Mouse (Mus musculus): ENCODE results near the gene Clec2i.
"Not testable (repeated sequence)": the region's sequence is repeated elsewhere in the genome, so short reads cannot be mapped to it uniquely, and the experiment has no call there.

Gene Clec2i

DNA sequence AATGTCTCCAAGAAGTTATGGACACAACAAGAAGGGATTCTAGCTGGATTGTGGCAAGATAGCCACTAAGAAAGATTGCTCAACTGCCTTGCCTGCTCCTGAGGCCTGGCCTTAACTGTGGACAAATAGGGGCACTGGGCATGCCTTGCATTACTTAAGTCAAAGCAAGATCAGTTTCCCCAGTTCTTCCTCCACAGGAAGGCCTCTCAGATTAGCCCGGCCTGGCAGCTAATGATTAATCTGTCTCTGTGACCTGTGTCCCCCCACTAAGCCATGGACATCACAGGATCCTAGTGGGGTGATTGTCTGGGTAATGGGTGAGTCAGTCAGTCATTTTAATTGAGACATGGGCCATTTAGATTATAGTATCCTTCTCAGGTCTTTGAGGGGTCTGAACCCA, 31.9 kb upstream of the Clec2i start:
- no peak for DNase-seq

DNA sequence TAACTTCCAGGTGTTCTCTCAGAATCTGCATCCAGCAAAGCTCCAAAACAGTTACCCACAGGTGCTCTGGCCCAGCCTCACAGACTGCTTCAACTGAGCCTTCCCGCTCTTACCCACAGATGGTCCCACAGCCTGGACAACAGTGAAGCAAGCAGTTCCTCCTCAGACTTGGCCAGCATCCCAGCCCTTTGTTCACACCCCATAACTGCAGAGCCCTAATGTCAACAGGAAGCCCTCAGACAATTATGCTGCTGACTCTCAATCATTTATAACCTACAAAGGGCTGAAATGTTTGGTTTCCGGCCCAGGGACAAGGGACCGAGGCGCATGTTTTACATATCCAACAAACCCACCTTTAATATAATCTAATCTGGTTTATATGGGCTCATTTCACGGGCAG, 31.1 kb upstream of the Clec2i start:
- peak; percentile 67 to 85 for DNase-seq

DNA sequence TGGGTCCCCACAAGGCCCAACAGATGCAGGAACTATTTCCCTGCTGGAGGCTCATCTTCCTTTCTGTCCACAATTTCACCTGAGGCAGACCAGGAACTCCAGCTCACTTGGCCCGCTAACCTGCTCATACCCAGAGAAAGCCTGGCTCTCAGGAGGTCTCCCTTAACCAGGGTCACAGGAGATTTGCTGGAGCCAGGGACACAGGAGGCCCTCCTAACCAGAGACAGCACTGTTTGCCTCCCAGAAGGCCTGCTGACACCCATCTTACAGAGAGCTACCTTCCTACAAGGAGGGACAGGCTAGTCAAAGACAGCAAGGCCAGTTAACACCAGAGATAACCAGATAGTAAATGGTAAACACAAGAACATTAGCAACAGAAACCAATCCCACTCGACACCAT, 29.4 kb upstream of the Clec2i start:
- no peak for DNase-seq

DNA sequence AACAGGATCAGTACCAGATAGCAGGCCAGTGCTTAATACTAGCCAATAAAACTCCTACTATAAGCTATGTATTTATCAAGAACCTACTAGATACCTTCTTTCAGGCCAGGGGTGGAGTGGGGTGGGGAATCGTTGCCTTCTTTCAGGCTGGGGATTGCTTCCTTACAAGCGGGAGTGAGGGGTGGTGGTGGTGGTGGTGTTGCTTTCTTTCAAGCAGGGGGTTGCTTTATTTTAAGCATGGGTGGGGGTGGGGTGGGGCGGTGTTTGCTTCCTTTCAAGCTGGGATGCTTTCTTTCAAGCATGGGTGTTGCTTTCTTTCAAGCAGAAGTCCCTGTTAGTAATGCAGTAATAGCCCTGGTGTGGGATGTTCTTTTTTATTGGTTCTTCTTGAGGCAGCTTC, 18.5 kb upstream of the Clec2i start:
- no peak for DNase-seq

DNA sequence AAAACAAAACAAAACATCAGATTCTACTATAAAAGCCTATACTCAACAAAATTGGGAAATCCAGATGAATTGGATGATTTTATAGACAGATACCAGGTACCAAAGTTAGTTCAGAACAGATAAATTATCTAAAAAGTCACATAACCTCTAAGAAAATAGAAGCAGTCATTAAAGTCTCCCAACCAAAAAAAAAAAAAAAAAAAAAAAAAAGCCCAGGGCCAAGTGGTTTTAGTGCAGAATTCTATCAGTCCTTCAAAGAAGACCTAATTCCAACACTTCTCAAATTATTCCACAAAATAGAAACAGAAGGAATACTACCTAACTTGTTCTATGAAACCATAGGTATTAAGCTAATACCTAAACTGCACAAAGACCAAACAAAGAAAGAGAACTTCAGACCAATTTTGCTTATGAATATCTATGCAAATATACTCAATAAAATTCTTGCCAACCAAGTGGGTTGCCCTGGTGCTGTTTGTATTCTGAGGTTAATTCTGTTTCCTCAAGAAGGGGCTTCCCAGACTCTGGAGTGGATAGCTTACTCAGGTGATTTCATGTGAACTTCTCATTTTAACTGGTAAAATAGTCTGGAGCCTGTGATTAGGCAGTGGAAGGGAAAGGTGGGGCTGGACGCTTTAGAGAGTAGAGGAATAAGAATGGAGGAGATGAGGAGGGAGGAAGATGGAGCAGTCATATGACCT, 15.3 kb upstream of the Clec2i start:
- no peak for DNase-seq

DNA sequence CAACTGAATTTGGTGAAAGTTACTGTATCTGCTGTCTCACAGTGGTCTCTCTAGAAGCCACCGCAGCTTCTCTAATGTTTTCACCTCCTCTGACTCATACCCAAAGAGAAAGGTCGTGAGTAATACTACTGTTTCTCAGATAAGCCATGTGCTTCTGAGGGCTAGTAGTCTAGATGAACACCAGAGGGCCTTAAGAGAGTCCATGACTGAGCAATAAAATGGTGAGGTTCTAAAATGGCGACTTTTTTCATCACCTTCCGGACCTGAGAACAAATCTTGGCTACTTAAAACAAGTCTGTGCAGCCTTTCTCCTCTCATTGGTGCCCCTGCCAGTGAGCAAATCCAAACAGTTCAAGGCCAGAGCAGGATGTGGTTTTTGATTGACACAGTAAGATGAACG, 1.4 kb downstream of the Clec2i start:
- DNase-seq: no peak

DNA sequence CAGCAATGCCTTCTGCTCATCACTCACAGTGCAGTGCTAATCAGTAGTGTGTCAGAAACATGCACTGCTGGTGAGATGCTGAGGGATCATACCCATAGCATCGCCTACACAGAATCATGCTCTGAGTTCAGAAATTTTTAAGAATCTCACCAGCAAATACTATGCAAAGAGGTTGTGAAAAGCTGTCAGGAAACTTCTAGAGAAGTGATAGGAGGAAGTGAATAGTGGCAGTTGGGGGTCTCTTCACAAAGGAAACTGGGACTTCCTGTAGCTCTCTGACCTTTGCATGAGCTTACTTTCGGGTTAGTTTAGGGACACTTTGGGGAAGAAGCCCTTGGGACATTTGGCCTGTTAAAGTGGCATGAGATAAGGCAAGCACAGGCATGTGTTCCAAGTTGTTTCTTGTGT, 3.6 kb downstream of the Clec2i start, which contains the start of gene BC035044:
TSS of gene BC035044 (minus strand) at position 179 of the 408 bp plus-strand sequence.
- no peak for DNase-seq

DNA sequence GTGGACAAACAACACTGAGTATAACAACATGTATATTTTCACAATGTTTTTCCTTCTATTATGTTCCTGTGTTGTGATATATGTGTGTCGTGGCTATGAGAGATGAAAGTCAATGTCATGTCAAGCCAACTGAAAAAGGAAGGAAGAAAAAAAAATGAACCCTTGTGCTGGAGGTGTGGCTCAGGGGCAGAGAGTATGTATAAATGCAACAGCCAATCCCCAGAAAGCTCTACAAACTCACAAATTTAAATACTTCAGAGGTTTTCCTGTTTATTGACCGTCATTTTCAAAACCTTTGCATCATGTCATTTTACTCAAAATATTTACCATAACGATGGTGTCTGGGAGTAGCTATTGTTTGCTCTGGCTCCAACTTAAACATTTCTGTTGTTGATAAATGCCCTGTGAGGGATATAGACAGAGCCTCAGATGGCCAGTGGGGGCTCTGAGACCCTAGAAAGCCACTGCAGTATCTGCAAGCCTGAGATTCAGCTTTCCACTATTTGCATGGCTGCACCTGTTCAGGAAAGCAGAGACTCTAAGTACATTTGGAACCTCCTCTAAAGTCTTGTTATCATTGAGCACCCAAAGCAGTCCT, 8.1 kb downstream of the Clec2i start:
- DNase-seq: no peak

DNA sequence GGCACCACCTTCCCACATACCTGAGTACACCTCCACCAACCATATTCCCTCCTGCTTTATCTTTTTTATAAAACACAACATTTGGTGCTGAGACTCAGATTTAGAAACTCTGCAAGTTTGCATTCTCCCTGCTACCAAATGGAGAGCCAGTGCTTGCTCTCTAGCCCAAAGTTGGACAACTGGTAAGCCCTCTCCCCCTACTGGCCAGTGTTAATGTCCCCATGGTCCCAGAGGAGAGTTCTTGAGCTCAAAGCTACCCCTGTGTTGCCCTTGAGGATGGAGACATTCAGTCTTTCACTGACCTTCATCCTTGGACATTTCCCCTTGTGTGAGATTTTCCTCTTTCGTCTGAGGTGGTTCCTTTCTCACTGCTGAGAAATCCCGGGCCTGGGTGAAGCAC, 12.7 kb downstream of the Clec2i start:
- no peak for DNase-seq

DNA sequence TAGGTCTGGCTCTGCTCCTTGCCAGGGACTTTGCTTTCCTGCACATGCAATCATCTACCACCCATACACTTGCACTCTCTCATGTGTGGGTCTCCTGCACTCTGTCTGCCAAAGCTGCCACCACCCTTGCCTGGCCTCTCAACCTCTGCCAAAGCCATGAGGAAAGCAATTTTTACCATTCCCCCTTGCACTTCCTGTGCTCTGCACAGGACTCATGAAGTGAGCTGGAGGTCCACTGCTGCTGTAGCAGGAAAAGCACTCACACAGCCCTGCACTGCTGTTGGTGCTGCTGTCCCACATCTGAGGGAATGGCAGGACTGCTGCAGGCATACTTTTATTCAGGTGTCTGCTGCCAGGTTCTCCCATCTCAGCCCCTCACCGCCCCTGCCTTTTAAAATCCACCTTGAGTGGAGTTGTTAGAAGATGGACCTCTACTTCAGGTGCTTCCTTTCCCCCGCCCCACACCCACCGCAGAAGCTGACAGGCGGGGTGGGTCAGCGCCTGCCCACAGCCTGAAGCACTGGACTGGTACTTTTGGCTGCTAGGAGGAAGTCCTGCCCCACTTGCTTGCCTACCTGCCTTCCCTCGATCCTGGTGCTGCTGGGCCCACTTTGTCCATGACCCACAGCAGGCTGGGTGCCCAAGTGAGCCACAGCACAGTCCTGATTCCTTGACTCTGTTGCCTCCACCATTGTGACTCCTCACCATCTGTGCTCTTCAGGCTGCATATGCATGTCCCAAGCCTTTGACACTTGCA, 13.6 kb downstream of the Clec2i start:
- not testable (repeated sequence) for DNase-seq

DNA sequence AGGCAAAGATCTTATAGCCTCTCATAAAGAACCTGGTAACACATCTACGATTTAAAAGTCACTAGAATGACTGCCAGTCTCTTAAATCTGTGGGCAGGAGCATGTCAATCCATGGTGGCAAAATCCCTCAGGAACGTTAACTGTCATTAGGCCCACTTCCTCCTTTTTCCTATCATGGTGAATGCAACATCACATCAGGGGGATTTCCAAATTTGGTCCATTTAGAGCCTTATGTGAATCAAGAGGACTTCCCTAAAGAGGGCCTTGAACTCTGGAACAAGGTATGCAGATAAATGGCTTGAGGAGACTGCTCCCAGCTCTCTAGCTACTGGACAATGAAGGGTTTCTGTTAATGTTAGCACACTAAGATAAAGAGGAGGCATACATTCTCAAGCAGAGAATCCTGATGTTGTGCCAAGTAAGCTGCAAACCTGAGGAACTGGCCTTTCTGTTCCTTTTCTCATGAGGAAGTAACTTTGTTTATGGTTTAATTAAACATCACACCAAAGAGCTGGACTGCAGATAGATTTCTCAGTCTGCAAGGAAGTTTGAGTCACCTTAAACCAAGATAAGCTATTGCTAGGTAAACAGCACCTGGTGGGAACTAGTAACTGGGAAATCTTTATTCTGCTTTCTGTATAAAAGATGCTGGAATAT, 26.3 kb downstream of the Clec2i start:
- DNase-seq: no peak

DNA sequence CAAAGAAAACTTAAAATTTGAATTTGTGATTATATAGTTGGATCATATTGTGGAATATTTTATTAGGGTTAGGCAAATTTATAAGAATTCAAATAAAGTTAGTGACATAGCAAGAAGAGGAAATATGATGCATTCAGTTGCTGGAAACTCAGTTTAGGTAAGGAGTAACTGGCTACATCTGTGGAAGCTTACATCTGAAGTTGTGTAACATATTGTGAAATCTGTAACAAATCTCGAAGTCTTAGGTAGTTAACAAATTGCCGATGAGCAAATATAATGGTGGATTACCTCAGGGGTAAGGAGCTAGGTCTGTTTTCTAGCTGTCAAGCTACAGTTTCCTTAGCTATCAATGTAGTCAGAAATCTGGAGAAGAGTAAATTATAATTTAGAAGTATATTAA, 29.9 kb downstream of the Clec2i start:
- DNase-seq: no peak

DNA sequence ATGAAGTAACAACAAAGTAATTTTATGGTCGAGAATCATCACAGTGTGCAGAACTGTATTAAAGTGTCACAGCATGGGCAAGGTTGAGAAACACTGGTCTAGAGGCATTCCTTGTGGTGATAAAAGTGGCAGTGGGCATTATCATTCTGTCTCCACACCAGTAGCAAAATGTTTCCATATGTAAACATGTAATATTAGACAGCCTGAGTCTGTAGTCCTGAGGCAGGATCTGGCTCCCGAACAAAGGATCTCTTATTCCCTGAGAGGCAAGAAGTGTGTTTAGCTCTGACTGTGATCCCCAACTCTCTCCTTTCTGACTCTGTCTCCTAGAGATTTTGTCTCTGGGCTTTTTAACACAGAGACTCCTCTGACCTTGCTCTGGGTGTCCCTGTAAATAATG, 45.7 kb downstream of the Clec2i start:
- no peak for DNase-seq

DNA sequence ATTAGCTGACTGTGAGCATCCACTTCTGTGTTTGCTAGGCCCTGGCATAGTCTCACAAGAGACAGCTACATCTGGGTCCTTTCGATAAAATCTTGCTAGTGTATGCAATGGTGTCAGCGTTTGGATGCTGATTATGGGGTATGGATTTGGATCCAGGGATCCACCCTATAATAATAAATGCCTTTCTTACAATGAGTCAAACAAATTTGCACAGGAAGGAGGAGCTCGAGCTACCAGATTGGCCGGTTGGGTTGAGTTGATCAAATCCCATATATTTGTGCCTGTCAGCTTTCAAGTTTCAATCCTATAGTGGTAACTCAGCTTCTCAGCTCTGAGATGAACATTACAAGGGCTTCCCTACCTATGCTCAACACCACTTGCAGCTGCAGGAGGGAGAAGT, 46.7 kb downstream of the Clec2i start, which contains the start of gene Clec2g:
TSS of gene Clec2g (plus strand) at position 301 of the 400 bp plus-strand sequence.
- not testable (repeated sequence) for DNase-seq

DNA sequence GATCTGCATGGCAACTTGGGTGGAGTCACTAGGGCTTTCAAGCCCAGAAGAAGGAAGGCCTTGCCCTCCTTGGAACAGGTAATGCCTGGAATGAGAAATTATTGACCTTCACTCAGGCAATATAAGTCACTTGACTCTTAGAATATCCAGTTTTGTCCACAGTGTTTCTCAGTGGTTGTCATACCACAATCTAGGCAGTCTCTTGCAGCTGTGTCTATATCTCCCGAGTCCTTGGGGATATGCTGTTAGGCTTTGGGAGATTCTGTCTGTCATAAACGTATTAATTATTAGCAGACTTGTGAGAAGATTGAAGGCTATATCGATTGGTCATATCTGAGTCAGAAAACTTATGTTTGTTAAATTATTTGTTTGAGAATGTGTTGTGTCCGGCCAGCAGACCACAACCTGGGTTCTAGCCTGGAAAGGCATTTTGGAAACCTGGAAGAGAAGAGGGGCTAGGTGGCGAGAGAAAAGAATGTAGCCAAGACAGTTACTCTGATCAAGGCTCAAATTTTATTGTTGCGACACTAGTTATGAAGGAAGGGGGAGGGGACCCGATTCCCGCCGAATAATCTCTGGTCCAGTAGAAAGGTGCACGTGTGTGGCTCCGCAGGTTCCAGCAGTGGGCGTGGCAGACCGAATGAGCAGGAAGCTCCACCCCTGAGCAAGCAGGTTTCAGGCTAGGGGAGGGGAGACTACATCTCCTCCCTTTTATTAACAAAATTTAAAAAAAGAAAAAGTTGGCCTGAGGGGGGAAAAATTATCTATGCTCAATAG, 48.7 kb downstream of the Clec2i start:
- DNase-seq: not testable (repeated sequence)

DNA sequence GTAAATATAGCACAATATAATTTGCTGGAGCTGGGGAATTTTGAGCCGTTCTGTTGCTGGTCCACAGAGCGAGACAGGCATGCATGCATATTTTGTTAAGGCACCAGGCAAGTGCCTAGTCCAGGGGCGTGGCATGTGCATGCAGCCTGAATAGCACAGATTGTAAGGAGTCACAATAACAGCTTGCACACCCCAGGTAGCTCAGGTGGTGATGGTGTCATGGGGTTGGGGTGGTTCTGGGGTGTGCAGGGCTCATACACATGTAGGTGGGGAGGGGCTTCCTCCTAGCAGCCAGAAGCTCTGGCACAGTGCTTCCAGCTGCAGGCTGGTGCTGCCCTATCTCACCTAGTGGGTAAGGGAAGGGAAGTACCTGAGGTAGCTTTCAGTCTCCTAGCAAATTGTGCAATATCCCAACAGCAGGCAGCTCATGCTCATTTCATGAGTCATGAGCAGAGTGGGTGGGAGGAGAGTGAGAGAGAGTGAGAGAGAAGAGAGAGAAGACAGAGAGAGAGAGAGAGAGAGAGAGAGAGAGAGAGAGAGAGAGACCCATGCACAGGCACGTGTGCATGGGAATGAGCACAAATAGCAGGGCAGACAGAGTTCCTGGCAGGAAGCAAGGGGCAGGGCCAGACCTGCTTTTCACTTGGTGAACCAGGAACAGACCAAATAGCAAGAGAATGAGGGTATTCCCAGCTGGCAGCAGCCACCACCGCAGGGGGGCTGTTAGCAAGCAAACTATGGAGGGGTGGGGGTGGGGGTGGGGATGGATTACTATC, 54.4 kb downstream of the Clec2i start:
- no peak for DNase-seq

DNA sequence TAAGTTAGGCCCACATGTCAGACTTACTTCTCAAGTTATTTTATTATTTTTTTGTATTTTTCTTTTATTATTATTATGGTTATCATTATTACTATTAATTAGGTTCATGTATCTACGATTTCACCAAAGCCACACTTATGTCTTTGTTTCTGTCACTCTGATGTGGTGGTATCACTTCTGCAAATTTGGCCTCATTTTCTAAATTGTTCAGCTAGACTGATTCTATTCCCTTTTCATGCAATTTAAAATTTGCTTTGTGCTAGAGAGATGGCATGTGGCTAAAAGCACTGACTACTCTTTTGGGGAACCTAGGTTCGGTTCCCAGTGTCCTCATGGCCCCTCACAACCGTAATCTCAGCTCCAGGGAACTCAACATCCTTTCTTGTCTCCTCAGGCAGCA, 58.2 kb downstream of the Clec2i start:
- no peak for DNase-seq

Measured in cerebellum, postnatal 25 days (tissue).